Mouse (Mus musculus) adrenal gland, postnatal 14 days (tissue): Measurements from ENCODE around the gene Olfr477. TPM values are rescaled to one million over a fixed set of nuclear protein-coding genes. Genes with fewer than 3 reads are reported as not detected.
"Not testable (repeated sequence)": the region's sequence is repeated elsewhere in the genome, so short reads cannot be mapped to it uniquely, and the experiment has no call there.

Experiments used
- DNase-seq: peaks from one replicate; pipeline ENCODE4 v3.0.0; 2021; ENCODE audit warnings: mixed read lengths
- long read RNA-seq, 2 experiments: library from polyadenylated mRNA; stranded (forward); transcript quantifications; one replicate each; pipeline ENCODE4 v2.0.0; 2021
- total RNA-seq: library from RNA; stranded (reverse); gene quantifications from 2 replicates; pipeline ENCODE4 v1.2.3, GENCODE M21; 2021

The Olfr477 gene
- not detected in 2 replicates for total RNA-seq
- long read RNA-seq, experiment 1 = 0 reads
- long read RNA-seq, experiment 2 = 0 reads

GRCm38 (mm10) chr7:107986393-107986792, at the start of gene Olfr477:
Gene Olfr477 (plus strand): TSS chr7:107986693.
- DNase-seq = no peak

- DNase-seq = not testable (repeated sequence)
Observed at GRCm38 (mm10) chr7:107952539-107952938, 34.0 kb upstream of the Olfr477 start.

DNA sequence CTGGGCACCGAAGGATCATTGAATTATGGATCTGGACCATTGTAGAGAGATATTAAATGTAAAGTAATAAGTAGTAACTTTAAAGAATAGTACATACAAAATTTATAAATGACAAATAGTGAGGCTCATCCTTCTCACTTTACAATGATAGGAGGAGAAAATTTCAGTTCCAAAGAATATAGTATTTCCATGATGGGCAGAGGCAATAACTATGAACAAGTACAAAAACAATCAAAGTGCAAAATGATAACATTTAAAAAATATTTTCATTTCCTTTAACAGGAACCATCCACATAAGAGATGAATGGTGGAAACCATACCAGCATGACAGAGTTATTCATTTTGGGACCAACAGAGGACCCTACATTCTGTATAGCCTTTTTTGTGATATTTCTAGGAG, 32.1 kb upstream of the Olfr477 start, which contains the start of gene Olfr474:
TSS of gene Olfr474 (plus strand) at position 301 of the 400 bp plus-strand sequence.
- DNase-seq = no peak

DNA sequence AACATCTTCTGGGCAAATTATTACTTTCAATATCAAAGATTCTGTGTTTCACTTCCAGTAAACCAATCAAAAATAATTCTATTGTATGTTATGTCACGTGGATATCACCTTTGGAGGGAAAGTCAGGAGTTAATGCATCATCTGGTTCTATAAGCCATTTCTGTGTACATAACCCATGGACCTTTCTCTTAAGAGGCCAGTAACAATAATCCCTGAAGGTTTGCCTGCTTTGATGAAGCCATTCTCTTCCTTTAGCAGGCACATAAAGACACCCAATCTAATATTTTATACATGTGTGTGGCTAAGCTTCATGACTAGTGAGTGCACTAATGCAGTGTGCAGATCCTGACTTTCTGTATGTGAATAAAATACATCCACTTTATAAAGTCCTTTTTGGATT, 22.0 kb upstream of the Olfr477 start, which contains the start of gene Olfr476:
TSS of gene Olfr476 (plus strand) at position 301 of the 400 bp plus-strand sequence.
- DNase-seq = no peak

DNA sequence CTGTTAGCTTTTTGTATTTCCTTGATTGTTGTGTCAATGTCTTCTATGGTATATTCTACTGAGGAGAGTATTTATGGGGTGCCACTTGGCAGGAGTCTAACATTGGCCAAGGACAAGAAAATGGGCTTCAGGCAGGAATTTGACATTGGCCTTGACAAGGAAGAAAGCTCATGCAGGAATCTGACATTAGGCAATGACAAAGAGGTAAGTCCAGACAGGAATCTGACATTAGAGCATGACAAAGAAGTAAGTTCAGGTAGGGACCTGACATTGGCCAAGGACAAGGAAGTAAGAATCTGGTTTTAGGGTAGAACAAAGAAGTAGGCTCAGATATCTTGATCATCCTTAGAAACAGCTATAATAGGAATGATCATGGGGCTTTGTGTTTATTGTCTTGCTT, 27.8 kb downstream of the Olfr477 start:
- DNase-seq = not testable (repeated sequence)

DNA sequence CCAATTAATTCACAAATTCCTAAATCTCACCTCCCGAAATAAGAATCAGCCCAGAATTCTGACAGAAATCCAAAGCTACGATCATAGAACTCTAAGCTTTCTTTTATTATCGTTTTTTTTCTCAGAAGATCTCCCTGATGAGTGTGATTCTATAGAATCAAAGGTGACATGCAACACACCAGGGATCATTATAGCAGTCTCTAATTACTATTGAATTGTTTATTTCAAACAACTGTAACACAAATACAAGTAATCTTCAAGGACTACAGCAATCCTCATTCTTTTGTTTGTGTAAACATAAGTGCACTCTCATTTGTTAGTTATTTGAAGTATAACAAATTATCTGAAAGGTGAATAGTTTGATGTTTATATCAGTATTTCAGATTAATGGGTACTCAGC, 47.4 kb downstream of the Olfr477 start, which contains the start of gene Olfr478:
TSS of gene Olfr478 (minus strand) at position 101 of the 400 bp plus-strand sequence.
- no peak for DNase-seq

Other genes with a start within 250 kb of the Olfr477 start
- not detected in 2 replicates for gene Cyb5r2, start 228.7 kb upstream of the Olfr477 start, total RNA-seq
- not detected in 2 replicates for gene Ovch2, start 185.5 kb upstream of the Olfr477 start, total RNA-seq
- not detected in 2 replicates for gene Olfr467, start 174.4 kb upstream of the Olfr477 start, total RNA-seq
- not detected in 2 replicates for gene Olfr469, start 161.2 kb upstream of the Olfr477 start, total RNA-seq
- gene Olfr470, start 139.2 kb upstream of the Olfr477 start, total RNA-seq = not detected in 2 replicates
- not detected in 2 replicates for gene Olfr472, start 88.8 kb upstream of the Olfr477 start, total RNA-seq
- not detected in 2 replicates for gene Olfr473, start 56.2 kb upstream of the Olfr477 start, total RNA-seq
- gene Olfr474, start 32.0 kb upstream of the Olfr477 start, total RNA-seq = not detected in 2 replicates
- not detected in 2 replicates for gene Olfr476, start 21.9 kb upstream of the Olfr477 start, total RNA-seq
- gene Olfr478, start 47.3 kb downstream of the Olfr477 start, total RNA-seq = not detected in 2 replicates
- not detected in 2 replicates for gene Olfr479, start 64.0 kb downstream of the Olfr477 start, total RNA-seq
- gene Olfr480, start 80.7 kb downstream of the Olfr477 start, total RNA-seq = not detected in 2 replicates
- not detected in 2 replicates for gene Olfr481, start 93.2 kb downstream of the Olfr477 start, total RNA-seq
- 1.7 and 2.4 TPM in 2 replicates for gene Olfr482, start 110.9 kb downstream of the Olfr477 start, total RNA-seq
- not detected in 2 replicates for gene Olfr483, start 114.2 kb downstream of the Olfr477 start, total RNA-seq
- gene Olfr484, start 140.8 kb downstream of the Olfr477 start, total RNA-seq = not detected in 2 replicates
- gene Olfr485, start 173.2 kb downstream of the Olfr477 start, total RNA-seq = not detected in 2 replicates
- not detected in 2 replicates for gene Olfr486, start 186.0 kb downstream of the Olfr477 start, total RNA-seq
- not detected in 2 replicates for gene Olfr487, start 227.9 kb downstream of the Olfr477 start, total RNA-seq